Mouse (Mus musculus) right cerebral cortex, adult 18-20 months (tissue): ENCODE results near the gene Gamt.

Experiments
- DNase-seq: peaks from one replicate; pipeline ENCODE4 v3.0.0; 2022; ENCODE audit warnings: mixed read lengths

The Gamt gene

GRCm38 (mm10) chr10:80285222-80286070 is 24.6 kb upstream of the Gamt start:
- DNase-seq = no peak

DNA sequence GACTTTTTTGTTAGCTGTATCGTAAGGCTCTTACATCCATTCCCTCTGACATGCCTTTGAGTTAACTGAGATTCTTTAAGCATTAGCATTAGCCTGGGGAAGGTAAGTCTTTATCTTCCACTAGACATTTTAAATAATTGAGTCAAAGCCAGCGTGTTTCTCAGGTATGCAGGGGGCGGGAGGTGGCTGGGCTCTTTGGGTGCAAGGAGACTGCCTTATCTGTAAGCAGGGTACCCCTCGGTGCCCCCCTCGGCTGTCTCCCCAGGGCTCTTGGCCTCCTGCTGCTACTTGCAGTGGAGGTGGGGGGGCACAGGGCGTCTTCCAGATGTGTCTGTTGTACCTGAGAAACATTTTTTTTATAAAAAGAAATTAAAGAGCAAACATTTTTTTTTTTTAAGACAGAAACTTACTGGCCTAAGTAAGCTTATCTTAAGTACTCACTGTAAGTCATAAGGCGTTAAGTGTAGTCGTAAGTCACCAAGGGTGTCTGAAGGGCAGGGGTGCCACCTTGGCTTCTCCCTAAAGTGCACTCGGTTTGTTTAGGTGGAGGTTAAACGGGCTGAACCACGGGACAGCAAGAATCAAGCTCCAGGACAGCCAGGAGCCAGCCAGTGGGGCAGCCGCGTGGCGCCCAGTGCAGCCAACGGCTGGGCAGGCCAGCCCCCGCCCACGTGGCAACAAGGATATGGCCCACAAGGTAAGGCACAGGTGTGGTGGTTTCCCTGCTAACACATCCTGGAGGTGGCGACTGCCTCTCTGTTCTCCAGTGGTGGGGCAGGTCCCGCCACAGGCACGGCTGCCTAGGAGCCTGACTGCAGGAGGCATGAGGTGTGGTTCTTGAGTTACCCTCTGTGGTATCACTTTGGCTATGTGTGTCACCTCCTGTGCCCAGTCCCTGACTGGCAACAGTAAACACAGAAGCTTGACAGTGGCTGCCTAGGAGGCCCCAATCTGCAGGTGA is 21.9 kb upstream of the Gamt start:
- no peak for DNase-seq

DNA sequence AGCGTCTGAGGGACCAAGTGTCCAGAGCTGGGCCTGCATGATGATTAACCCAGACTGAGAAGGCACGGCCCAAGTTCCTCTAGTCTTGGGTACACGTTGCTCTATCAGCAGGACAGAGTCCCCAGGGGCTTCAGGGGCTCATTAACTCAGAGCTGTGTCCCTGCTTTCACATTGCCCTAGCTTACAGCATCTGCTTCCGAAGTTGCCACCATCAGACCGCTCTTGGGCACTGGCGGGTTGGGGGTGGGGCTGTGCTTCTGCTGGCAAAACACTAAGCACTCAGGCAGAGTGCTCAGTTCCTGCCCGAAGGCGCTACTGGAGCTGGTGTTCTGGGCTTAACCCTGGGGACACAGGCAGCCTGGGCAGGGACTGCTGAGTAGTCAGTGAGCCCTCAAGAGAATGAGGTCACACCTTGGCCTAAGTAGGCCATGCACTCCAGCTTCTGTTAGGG is 21.1 kb upstream of the Gamt start:
- no peak for DNase-seq

DNA sequence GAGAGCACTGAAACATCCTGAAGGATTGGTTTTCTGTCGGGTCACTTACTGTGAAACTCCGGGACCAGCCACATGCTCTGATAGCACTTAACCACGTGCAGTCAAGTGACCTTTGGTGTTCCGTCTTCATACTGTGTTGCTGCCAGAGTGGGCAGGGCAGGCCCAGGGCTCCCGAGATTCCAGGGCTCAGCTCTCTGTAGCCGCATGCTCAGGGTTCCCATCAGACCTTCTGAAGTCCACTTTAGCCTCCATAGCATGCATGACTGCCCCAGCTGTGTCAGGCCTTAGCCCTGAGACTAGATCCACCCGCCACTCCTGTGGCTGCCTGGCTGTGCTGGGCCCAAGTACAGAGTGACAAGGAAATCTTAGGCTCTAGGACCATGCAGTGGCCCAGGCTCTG is 20.5 kb upstream of the Gamt start:
- no peak for DNase-seq

DNA sequence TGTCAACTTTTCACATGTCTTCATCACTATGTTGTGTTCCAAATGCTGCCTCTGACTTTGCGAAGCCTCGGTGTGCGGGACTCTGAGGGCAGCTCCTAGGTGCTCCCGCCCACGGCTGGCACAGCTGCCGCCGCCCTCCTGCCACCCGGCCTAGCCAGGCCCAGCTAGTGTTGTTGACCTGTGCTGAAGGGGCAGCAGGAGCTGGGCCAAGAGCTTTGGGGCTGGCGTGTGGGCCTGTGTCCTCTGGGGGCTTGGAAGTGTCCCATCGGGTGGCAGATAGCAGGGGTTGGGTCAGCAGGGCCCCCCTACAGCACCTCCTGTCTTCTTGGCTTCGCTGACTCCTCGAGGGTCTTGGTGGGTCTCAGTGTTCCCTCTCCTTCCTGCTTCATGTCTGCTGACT is 18.5 kb upstream of the Gamt start:
- DNase-seq = no peak

DNA sequence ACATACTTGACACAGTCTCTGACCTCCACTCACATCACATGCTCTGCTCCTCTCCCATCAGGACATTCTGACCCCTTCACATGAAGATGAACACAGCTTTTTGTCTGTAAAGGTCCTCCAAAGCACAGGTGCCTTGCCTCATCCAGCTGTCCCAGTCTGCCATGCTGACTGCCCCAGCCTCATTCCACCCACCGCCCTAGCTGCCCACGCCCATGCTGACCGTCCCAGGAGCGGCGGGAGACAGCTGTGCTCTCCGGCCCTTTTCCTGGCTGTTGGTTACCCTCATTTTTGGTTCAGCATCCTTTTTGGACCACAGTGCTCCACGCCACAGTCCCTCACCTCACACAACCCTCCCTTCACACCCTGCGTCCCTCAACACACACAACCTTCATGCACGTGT is 17.6 kb upstream of the Gamt start:
- no peak for DNase-seq

GRCm38 (mm10) chr10:80276238-80276637 is 15.4 kb upstream of the Gamt start:
- DNase-seq = no peak

- no peak for DNase-seq
Measured at GRCm38 (mm10) chr10:80273847-80274246, 13.0 kb upstream of the Gamt start.

- DNase-seq = no peak
Measured at GRCm38 (mm10) chr10:80271870-80272585, 11.2 kb upstream of the Gamt start.

GRCm38 (mm10) chr10:80271186-80271843 is 10.5 kb upstream of the Gamt start:
- DNase-seq = no peak

DNA sequence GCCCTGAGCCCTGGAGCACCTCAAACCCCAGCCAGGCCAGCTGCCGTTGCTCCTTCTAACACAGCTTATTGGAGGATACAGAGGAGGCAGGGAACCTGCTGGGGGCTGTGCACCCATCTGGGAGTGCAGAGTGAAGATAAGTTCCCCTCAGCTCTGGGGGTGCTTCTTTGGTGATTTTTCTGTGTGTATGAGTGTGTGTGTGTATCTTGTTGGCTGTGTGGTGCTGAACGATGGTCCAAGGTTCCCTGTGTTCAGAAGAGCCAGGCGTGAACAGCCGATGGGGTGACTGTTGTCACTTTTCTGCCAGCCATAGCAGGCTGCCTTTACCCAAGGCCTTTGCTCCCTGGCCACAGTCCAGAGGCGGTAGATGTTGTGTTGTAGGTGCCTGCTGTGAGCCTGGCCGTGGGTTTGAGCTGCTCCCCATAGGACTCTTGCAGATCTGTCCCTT is 9.9 kb upstream of the Gamt start:
- no peak for DNase-seq

GRCm38 (mm10) chr10:80270099-80270498 is 9.3 kb upstream of the Gamt start:
- no peak for DNase-seq

DNA sequence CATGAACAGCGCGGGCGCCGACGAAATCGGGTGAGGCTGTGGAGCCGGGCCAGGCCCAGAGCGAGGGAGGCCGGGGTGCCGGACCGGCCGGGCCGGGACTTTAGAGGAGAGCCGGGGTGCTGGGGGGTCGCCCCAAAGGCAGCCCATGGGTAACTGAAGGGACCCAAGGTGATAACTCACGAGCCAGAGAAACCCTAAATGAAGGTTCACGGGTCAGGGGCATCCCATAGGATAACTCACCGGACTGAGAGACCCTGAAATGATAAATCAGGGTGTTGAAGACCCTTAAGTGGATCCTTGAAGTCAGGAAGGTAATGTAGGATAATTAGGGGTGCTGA is 4.3 kb upstream of the Gamt start:
- no peak for DNase-seq

- peak; percentile 99 for DNase-seq
Measured at GRCm38 (mm10) chr10:80264341-80265148, 3.7 kb upstream of the Gamt start.

- DNase-seq = no peak
Measured at GRCm38 (mm10) chr10:80262776-80263365, 2.1 kb upstream of the Gamt start.

GRCm38 (mm10) chr10:80262169-80262568 is 1.4 kb upstream of the Gamt start:
- no peak for DNase-seq

- peak; percentile 91 for DNase-seq
Measured at GRCm38 (mm10) chr10:80261585-80261968, 765 bp upstream of the Gamt start.

DNA sequence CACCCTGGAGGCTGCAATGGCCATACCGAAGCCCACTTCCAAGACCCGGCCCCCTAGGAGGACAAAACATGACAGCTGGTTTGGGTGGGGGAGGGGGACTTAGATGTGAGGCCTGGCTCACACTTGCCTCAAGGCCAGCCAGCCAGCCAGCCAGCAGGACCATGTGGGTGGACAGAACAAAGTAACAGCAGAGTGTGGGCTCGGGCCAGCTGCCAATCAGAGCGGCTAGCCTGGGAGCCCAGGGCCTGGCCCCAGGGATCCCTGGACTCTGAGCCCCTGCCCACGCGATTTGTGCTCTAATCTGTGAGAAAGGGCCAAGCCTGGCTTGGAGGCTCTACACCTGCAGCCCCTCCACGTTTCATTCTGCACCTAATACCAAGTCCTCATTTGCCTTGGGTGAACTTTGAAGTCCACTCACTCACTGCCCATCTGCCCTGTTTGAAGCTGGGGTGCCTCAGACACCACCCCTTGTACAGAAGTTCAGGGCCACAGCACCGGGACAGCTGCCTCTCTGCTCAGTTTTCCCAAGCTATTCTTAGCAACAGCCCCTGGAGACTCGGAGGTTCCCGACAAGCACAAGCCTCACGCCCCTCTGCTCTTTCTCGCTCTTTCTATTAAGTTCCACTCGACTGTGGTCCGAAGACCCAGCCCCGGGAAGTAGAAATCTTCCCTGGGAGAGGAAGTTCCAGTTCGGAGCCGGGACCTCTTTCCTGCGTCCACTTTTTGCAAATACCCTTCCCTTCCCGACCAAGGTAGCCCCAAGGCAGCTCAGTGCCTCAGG is 761 bp downstream of the Gamt start:
- peak; percentile 77 for DNase-seq

GRCm38 (mm10) chr10:80259463-80259805 is 1.4 kb downstream of the Gamt start:
- no peak for DNase-seq

DNA sequence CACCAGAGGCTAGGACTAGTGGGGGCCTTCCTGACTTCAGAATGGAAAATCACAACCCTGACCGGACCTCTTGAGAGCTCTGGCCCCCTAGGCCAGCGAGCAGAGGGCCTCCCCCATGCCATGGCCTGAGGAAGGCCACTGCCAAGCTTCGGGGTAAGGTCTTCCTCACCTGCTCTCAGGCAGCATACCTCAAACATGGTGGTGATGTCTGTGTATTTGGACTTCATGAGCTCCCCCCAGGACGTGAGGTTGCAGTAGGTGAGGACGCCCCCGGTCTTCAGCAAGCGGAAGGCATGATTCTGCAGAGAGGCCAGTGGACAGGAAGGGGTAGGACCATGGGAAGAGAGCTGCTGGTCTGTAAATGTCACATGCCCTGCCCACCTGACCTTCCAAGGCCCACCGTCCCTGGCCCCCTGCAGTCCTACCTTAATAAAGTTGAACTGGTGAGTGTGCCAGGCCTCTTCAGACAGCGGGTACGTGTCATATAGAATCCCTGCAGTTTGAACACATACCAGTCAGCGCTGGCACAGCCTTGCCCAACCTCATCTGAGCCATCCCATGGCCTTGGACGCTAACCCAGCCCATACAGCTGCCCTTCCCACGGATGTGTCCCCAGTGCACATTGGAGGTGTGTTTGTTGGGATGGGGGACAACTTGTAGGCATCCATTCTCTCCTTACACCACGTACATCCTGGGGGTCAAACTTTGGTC is 1.9 kb downstream of the Gamt start:
- no peak for DNase-seq
